Mouse (Mus musculus) embryonic facial prominence, embryonic 14.5 days (tissue): Measurements from ENCODE around the gene Tubb5. TPM values are rescaled to one million over a fixed set of nuclear protein-coding genes. Genes with fewer than 3 reads are reported as not detected.

ENCODE experiments used
- ATAC-seq: fragments of 200-750 bp; cut with Nextera tagmentation; 2 replicates; pipeline ENCODE4 v1.8.0; 2017; ENCODE audit warnings: low read depth, moderate number of reproducible peaks, moderate TSS enrichment
- DNase-seq: peaks from one replicate; pipeline ENCODE4 v3.0.0-alpha.2; 2015; ENCODE audit warnings: low spot score
- H3K27ac ChIP-seq: fragments of 300-500 bp; sonication (generic); replicated peaks from 2 replicates; pipeline ENCODE4 v1.5.1; 2014; ENCODE audit warnings: low read depth, mild to moderate bottlenecking, low read length, moderate library complexity
- H3K27me3 ChIP-seq: fragments of 300-500 bp; sonication (generic); replicated peaks from 2 replicates; pipeline ENCODE4 v1.6.1; 2014; ENCODE audit warnings: low read length; ENCODE audit not compliant: control insufficient read depth, insufficient read depth
- H3K36me3 ChIP-seq: fragments of 300-500 bp; sonication (generic); 2 replicates; pipeline ENCODE4 v1.6.1; 2014; ENCODE audit warnings: low read length, mixed read lengths; ENCODE audit not compliant: control insufficient read depth, insufficient read depth
- H3K4me1 ChIP-seq: fragments of 300-500 bp; sonication (generic); 2 replicates; pipeline ENCODE4 v1.6.1; 2014; ENCODE audit warnings: antibody characterized with exemption, low read length; ENCODE audit not compliant: control insufficient read depth, insufficient read depth
- H3K4me2 ChIP-seq: fragments of 300-500 bp; sonication (generic); 2 replicates; pipeline ENCODE4 v1.6.1; 2014; ENCODE audit warnings: low read depth, mild to moderate bottlenecking, low read length, moderate library complexity, mixed read lengths
- H3K4me3 ChIP-seq: fragments of 300-500 bp; sonication (generic); 2 replicates; pipeline ENCODE4 v1.5.1; 2014; ENCODE audit warnings: low read depth, mild to moderate bottlenecking, low read length
- H3K9ac ChIP-seq: fragments of 300-500 bp; sonication (generic); 2 replicates; pipeline ENCODE4 v1.6.1; 2014; ENCODE audit warnings: low read depth, mild to moderate bottlenecking, low read length, moderate library complexity, mixed read lengths
- H3K9me3 ChIP-seq: fragments of 300-500 bp; sonication (generic); 2 replicates; pipeline ENCODE4 v1.6.1; 2016; ENCODE audit warnings: low read length; ENCODE audit not compliant: control insufficient read depth
- WGBS: fragments of 180-500 bp; shearing (Covaris S2); extraction: QIAGEN DNeasy Blood & Tissue Kit; methylation state at CpG from one replicate; pipeline ENCODE4 v1.1.7; 2014; 5-methylcytosine and 5-hydroxymethylcytosine counted together
- polyA plus RNA-seq: library from polyadenylated mRNA; unstranded; fragments of >200 nt; fragmentation: Nextera tagmentation; extraction: Ambion mirVana; gene quantifications from 2 replicates; pipeline ENCODE4 v1.2.1, GENCODE M21; 2014

Tubb5 gene
- polyA plus RNA-seq, 1 experiment from 2014 or later: 736 TPM

- WGBS: 33% methylated on average over 10 of the region's 14 CpGs
Measured at GRCm38 (mm10) chr17:35816686-35817085, 21.4 kb downstream of the Tubb5 start.

DNA sequence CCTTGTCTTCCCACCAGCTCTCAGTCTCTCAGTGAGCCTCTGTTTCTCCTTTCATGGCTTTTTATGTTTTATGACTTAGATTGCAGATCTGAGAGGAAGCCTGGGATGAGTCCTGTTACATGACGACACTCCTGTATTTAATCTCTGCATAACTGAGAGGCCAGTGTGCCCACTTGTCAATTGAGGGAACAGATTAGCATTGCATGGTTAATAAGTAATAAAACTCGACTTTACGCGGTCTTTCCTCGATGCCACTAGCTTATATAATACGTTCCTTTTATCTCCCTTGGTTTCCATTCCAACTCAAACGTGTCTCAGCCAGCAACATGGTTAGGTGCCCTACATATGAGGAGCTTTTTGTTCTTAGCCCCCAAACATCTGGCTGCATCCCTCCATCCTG, 22.3 kb downstream of the Tubb5 start:
- Histone ChIP-seq H3K4me3 (no peak overlapping the region), H3K4me1 (peaks cover 49% of the 10 kb centered on the region), H3K36me3 (no peaks in the 10 kb centered on the region), H3K9me3 (no peaks in the 10 kb centered on the region), H3K27me3 (no peaks in the 10 kb centered on the region), H3K27ac (peak overlapping the region; percentile 50; the same call in 1 of the 2 replicates), H3K4me2 (no peak overlapping the region), H3K9ac (no peak overlapping the region)
- ATAC-seq: no peak
- DNase-seq: no peak
- WGBS: 57% methylated on average over 7 of the region's 7 CpGs

More at GRCm38 (mm10) chr17:35816686-35817085, 21.4 kb downstream of the Tubb5 start:
- no peak overlapping the region for H3K9ac ChIP-seq
- H3K9me3 ChIP-seq: no peaks in the 10 kb centered on the region
- no peaks in the 10 kb centered on the region for H3K27me3 ChIP-seq
- H3K27ac ChIP-seq: peak overlapping the region; percentile 50
- peaks cover 55% of the 10 kb centered on the region for H3K4me1 ChIP-seq
- H3K4me3 ChIP-seq: no peak overlapping the region
- H3K36me3 ChIP-seq: no peaks in the 10 kb centered on the region
- DNase-seq (no peak), ATAC-seq (no peak)
- no peak overlapping the region for H3K4me2 ChIP-seq

DNA sequence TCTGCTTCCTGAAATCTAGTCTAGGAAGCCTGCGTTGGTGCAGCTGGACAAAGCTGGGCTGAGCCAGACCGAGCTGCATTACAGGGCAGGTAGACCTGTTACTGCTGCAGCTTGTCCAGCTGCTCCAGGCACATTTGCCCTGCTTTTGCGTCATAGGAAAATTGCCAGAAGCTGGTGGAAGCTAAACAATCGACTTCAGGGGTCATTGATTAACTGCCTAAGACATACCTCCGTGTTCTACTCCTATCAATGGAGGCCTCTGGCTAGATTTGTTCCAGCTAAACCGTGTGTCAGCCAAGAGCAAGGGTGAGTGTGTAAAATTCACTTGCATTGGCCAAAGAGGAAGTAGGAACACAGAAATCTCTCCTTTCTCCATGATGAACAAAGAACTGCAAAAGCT, 23.4 kb downstream of the Tubb5 start:
- no peak for DNase-seq
- WGBS: 33% methylated on average over 6 of the region's 6 CpGs
- Histone ChIP-seq H3K4me1 (peaks cover 48% of the 10 kb centered on the region), H3K27me3 (no peaks in the 10 kb centered on the region), H3K4me2 (no peak overlapping the region), H3K9ac (no peak overlapping the region), H3K9me3 (no peaks in the 10 kb centered on the region), H3K36me3 (no peaks in the 10 kb centered on the region), H3K27ac (peak overlapping the region; percentile 78), H3K4me3 (no peak overlapping the region)
- ATAC-seq: no peak

GRCm38 (mm10) chr17:35813653-35814052, 24.5 kb downstream of the Tubb5 start:
- Histone ChIP-seq H3K9ac (no peak overlapping the region), H3K4me1 (peaks cover 48% of the 10 kb centered on the region), H3K36me3 (no peaks in the 10 kb centered on the region), H3K4me3 (no peak overlapping the region), H3K9me3 (no peaks in the 10 kb centered on the region), H3K27ac (peak overlapping the region; percentile 78), H3K4me2 (peak overlapping the region; percentile 3; the same call in 1 of the 2 replicates), H3K27me3 (no peaks in the 10 kb centered on the region)
- 59% methylated on average over 7 of the region's 7 CpGs for WGBS
- ATAC-seq (0 out of 2 replicates have a peak, but pooled peaks have one; percentile 3), DNase-seq (no peak)

DNA sequence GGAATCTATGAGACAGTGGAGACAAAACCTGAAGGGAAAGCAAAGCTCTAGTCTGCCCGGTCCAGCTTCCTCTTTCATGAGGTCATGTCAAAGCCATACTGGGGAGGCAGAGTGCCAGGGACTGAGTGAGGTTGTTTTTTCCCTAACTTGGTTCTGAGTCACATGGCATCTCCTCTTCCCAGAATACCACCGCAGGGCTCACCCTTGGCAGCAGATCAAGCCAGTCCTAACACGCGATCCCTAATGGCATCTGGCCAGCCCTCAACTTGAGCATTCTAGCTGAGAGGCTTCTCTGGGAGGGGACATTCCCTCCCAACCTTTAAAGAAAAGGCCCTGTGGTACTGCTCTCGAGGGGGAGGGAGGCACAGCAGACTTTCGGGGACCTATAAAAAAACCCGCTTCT, 24.9 kb downstream of the Tubb5 start:
- DNase-seq: peak; percentile 97
- Histone ChIP-seq H3K27ac (peak overlapping the region; percentile 78), H3K36me3 (no peaks in the 10 kb centered on the region), H3K27me3 (no peaks in the 10 kb centered on the region), H3K9ac (no peak overlapping the region), H3K9me3 (no peaks in the 10 kb centered on the region), H3K4me1 (peaks cover 48% of the 10 kb centered on the region), H3K4me3 (no peak overlapping the region), H3K4me2 (peak overlapping the region; percentile 3; the same call in 1 of the 2 replicates)
- 15% methylated on average over 7 of the region's 7 CpGs for WGBS
- ATAC-seq: peak; percentile 82

DNA sequence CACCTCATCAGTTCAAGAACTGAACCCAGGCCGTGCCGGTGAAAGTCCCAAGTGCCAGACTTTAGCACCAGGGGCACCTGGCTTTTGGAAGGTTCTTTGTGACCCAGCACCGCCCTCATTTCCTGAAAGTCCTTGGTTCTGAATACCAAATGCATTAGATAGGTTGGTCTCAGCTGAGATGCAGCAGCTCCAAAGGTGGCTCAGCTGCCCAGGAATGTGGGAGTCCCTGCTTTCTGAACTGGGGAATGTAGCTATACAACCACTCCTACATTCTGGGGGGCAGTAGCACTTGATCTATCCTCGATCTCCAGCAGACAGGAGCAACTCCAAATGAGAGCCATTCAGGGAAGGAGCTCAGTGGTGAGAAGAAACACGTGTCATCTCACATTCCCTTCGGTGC, 25.4 kb downstream of the Tubb5 start:
- no peaks in the 10 kb centered on the region for H3K27me3 ChIP-seq
- DNase-seq: no peak
- no peaks in the 10 kb centered on the region for H3K9me3 ChIP-seq
- no peak overlapping the region for H3K9ac ChIP-seq
- peaks cover 48% of the 10 kb centered on the region for H3K4me1 ChIP-seq
- 40% methylated on average over 6 of the region's 6 CpGs for WGBS
- H3K4me2 ChIP-seq: peak overlapping the region; percentile 3; the same call in 1 of the 2 replicates
- no peaks in the 10 kb centered on the region for H3K36me3 ChIP-seq
- H3K27ac ChIP-seq: peak overlapping the region; percentile 78
- ATAC-seq: peak; percentile 58
- no peak overlapping the region for H3K4me3 ChIP-seq

DNA sequence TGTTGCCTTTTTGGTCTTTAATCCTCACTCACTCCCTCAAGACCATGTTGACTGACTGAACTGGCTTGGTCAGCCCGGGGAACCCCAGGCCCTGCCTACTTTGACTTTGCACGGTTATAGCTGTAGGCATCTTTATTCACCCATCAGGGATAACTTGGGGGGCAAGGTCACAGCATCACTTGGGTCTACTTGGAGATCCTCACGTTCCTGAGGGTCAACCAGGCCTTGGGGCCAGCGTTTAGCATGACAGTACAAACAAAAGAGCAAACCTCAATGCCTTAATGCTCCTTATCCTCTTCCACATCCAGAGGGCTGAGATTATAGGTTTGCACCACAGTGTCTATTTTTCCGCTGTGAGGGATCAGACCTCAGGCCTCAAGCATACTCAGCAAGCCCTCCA, 25.8 kb downstream of the Tubb5 start:
- Histone ChIP-seq H3K4me3 (no peak overlapping the region), H3K27ac (peak overlapping the region; percentile 78), H3K27me3 (no peaks in the 10 kb centered on the region), H3K4me2 (no peak overlapping the region), H3K36me3 (no peaks in the 10 kb centered on the region), H3K9ac (no peak overlapping the region), H3K4me1 (peaks cover 44% of the 10 kb centered on the region), H3K9me3 (no peaks in the 10 kb centered on the region)
- no peak for ATAC-seq
- 61% methylated on average over 5 of the region's 5 CpGs for WGBS
- DNase-seq: no peak

- Histone ChIP-seq H3K9ac (no peak overlapping the region), H3K4me1 (peaks cover 32% of the 10 kb centered on the region), H3K4me2 (no peak overlapping the region), H3K4me3 (no peak overlapping the region), H3K27me3 (no peaks in the 10 kb centered on the region), H3K27ac (no peak overlapping the region), H3K9me3 (no peaks in the 10 kb centered on the region), H3K36me3 (no peaks in the 10 kb centered on the region)
- WGBS: 73% methylated on average over 5 of the region's 5 CpGs
- DNase-seq (no peak), ATAC-seq (no peak)
Measured at GRCm38 (mm10) chr17:35810900-35811648, 27.0 kb downstream of the Tubb5 start.

GRCm38 (mm10) chr17:35809395-35809794, 28.7 kb downstream of the Tubb5 start:
- ATAC-seq: no peak
- Histone ChIP-seq H3K9ac (no peak overlapping the region), H3K9me3 (no peaks in the 10 kb centered on the region), H3K27me3 (no peaks in the 10 kb centered on the region), H3K4me3 (no peak overlapping the region), H3K4me1 (peaks cover 24% of the 10 kb centered on the region), H3K27ac (no peak overlapping the region), H3K36me3 (no peaks in the 10 kb centered on the region), H3K4me2 (no peak overlapping the region)
- 90% methylated on average over 11 of the region's 11 CpGs for WGBS
- no peak for DNase-seq
